Mouse (Mus musculus): Measurements from ENCODE around the gene Parva. TPM values are rescaled to one million over a fixed set of nuclear protein-coding genes. Genes with fewer than 3 reads are reported as not detected.

Parva gene
- total RNA-seq, 1 experiment from 2014 or later, result not detected

GRCm38 (mm10) chr7:112458440-112458839, 31.1 kb downstream of the Parva start:
- no peak for ATAC-seq (replicated peaks in 1 of 2; ENCODE audit: insufficient read depth in 1 of 2, low FRiP score in 2 of 2, low TSS enrichment in 1 of 2, low read depth in 1 of 2, poor library complexity in 2 of 2, severe bottlenecking in 2 of 2)

- no peak for ATAC-seq (replicated peaks in 1 of 2; ENCODE audit: insufficient read depth in 1 of 2, low FRiP score in 2 of 2, low TSS enrichment in 1 of 2, low read depth in 1 of 2, poor library complexity in 2 of 2, severe bottlenecking in 2 of 2)
Observed at GRCm38 (mm10) chr7:112463074-112463473, 35.8 kb downstream of the Parva start.

GRCm38 (mm10) chr7:112465920-112466319, 38.6 kb downstream of the Parva start:
- no peak for ATAC-seq (replicated peaks in 1 of 2; ENCODE audit: insufficient read depth in 1 of 2, low FRiP score in 2 of 2, low TSS enrichment in 1 of 2, low read depth in 1 of 2, poor library complexity in 2 of 2, severe bottlenecking in 2 of 2)

DNA sequence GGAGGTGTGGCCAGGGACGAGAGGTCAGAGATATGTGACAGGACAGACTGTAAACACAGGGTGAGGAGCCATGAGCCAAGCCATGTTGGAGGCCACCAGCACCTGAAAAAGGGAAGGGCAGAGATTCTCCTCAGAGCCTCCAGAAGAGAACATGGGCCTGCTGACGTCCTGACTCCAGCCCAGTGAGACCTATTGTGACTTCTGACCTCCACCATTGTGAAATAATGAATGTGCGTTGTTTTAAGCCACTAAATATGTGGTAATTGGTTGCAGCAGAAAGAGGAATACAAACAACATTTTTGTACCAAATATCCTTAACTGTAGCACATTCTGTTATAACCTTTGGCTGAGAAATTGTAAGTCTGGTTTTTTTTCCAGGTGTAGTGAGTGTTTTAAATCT, 39.5 kb downstream of the Parva start:
- ATAC-seq (replicated peaks in 1 of 2; ENCODE audit: insufficient read depth in 1 of 2, low FRiP score in 2 of 2, low TSS enrichment in 1 of 2, low read depth in 1 of 2, poor library complexity in 2 of 2, severe bottlenecking in 2 of 2), result no peak

- ATAC-seq (replicated peaks in 1 of 2; ENCODE audit: insufficient read depth in 1 of 2, low FRiP score in 2 of 2, low TSS enrichment in 1 of 2, low read depth in 1 of 2, poor library complexity in 2 of 2, severe bottlenecking in 2 of 2), result 0 out of 4 replicates have a peak, but pooled peaks of 1 of the 2 experiments have one; percentile 51
Observed at GRCm38 (mm10) chr7:112467687-112468111, 40.4 kb downstream of the Parva start.

DNA sequence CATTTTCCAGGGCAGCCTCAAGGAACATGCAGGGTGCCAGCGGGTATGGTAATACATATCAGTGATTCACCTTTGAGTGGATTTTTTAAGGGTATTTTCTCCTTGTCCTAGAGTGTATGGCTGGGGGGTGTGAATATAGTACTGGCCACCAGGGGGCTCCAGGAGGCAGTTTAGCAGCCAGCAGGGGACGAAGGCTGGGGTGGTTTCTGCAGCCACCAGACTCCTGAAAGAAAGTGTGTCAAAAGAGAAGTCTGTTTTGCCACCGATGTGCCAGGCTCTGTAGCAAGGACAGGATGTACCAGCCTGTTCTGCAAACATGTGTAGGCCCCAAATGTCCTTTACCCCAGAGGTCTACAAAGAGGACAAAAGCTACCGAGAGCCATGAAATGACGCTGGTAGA, 42.5 kb downstream of the Parva start:
- peak; percentile 68 to 79; a peak in 3 of 4 replicates for ATAC-seq (replicated peaks in 1 of 2; ENCODE audit: insufficient read depth in 1 of 2, low FRiP score in 2 of 2, low TSS enrichment in 1 of 2, low read depth in 1 of 2, poor library complexity in 2 of 2, severe bottlenecking in 2 of 2)

DNA sequence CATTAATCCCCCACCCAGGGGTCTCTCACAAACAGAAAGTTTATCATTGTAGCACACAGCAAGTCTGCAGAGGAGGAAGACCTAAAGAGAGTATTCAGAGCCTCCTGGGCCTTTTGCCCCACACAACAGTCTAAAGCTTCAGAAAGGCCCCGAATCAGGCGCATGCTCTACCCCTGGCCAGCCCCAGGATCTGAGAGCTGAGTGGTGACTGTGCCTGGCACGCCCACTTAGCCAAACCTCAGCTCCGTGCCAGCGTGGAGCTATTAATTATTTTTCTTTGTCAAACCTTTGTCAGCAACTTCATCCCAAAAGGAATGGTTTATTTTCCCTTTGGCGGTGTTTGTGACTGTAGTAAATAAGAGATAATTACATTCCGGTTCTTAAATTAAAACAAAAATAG, 44.0 kb downstream of the Parva start:
- no peak for ATAC-seq (replicated peaks in 1 of 2; ENCODE audit: insufficient read depth in 1 of 2, low FRiP score in 2 of 2, low TSS enrichment in 1 of 2, low read depth in 1 of 2, poor library complexity in 2 of 2, severe bottlenecking in 2 of 2)

GRCm38 (mm10) chr7:112472024-112472707, 44.9 kb downstream of the Parva start:
- ATAC-seq (replicated peaks in 1 of 2; ENCODE audit: insufficient read depth in 1 of 2, low FRiP score in 2 of 2, low TSS enrichment in 1 of 2, low read depth in 1 of 2, poor library complexity in 2 of 2, severe bottlenecking in 2 of 2), result no peak

DNA sequence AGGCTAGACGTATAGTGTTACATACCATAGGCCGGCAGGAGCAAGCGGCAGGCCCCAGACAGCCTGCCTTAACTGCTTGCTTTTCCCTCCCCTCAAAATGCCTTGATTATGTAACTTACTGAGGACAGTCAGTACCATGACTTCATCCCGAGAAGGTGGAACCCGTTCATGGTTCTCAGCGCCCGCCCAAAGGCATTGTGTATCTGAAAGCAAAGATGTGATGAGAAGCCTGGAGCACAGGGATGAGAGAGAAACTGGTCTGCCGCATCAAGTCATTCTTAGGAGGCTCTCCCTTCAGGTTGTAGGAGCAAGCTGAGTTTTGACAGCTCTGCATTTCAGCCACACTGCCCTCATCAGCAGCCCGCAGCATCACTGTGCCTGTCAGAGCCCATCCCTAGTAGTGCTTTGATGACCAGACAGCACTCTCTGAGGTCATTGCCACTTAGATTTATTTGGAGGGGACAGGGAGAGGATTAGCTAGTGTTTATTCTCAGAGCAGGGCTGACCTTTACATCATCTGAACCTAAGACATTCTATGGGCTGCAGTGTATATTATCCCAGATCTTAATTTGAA, 45.5 kb downstream of the Parva start:
- ATAC-seq (replicated peaks in 1 of 2; ENCODE audit: insufficient read depth in 1 of 2, low FRiP score in 2 of 2, low TSS enrichment in 1 of 2, low read depth in 1 of 2, poor library complexity in 2 of 2, severe bottlenecking in 2 of 2), result no peak

- ATAC-seq (replicated peaks in 1 of 2; ENCODE audit: insufficient read depth in 1 of 2, low FRiP score in 2 of 2, low TSS enrichment in 1 of 2, low read depth in 1 of 2, poor library complexity in 2 of 2, severe bottlenecking in 2 of 2), result no peak
Observed at GRCm38 (mm10) chr7:112473649-112474435, 46.5 kb downstream of the Parva start.

- no peak for ATAC-seq (replicated peaks in 1 of 2; ENCODE audit: insufficient read depth in 1 of 2, low FRiP score in 2 of 2, low TSS enrichment in 1 of 2, low read depth in 1 of 2, poor library complexity in 2 of 2, severe bottlenecking in 2 of 2)
Observed at GRCm38 (mm10) chr7:112479116-112479515, 51.8 kb downstream of the Parva start.

GRCm38 (mm10) chr7:112481031-112481430, 53.7 kb downstream of the Parva start:
- ATAC-seq (replicated peaks in 1 of 2; ENCODE audit: insufficient read depth in 1 of 2, low FRiP score in 2 of 2, low TSS enrichment in 1 of 2, low read depth in 1 of 2, poor library complexity in 2 of 2, severe bottlenecking in 2 of 2), result no peak

DNA sequence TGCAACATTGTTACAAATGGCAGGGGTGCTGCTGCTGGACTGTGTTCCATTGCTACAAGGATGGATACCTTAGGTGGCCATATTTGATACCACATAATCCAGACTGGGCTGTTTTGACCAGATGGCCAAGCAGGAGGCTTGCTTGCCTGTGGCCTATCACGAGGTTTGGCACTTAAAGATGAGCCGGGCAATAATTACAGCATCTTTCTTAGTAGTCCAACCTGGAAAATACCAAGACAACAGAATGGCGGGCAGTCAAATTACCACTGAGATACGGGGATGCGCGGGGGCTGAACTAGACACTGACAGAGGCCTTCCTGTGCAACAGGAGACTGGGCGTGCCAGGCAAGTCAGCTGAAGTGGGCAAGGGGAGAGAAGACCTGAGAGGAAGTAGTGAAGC, 55.3 kb downstream of the Parva start:
- ATAC-seq (replicated peaks in 1 of 2; ENCODE audit: insufficient read depth in 1 of 2, low FRiP score in 2 of 2, low TSS enrichment in 1 of 2, low read depth in 1 of 2, poor library complexity in 2 of 2, severe bottlenecking in 2 of 2), result no peak

- no peak for ATAC-seq (replicated peaks in 1 of 2; ENCODE audit: insufficient read depth in 1 of 2, low FRiP score in 2 of 2, low TSS enrichment in 1 of 2, low read depth in 1 of 2, poor library complexity in 2 of 2, severe bottlenecking in 2 of 2)
Observed at GRCm38 (mm10) chr7:112483382-112483781, 56.1 kb downstream of the Parva start.

DNA sequence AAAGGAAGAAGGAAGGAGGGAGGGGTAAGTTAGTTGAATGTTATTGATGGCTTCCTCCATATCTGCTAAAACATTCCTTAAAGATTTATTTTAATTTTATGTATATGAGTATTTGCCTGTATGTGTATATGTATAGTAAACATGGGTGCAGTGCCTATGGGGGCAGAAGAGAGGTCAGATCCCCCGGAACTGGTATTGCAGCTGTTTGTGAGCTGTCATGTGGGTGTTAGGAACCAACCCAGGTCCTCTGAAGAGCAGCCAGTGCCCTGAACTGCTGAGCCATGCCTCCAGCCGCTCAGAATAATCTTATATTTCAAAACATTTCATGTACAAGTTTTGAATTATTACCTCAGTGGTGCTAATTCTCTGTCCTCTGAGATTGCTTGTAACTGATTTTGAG, 63.5 kb downstream of the Parva start:
- ATAC-seq (replicated peaks in 1 of 2; ENCODE audit: insufficient read depth in 1 of 2, low FRiP score in 2 of 2, low TSS enrichment in 1 of 2, low read depth in 1 of 2, poor library complexity in 2 of 2, severe bottlenecking in 2 of 2), result no peak

DNA sequence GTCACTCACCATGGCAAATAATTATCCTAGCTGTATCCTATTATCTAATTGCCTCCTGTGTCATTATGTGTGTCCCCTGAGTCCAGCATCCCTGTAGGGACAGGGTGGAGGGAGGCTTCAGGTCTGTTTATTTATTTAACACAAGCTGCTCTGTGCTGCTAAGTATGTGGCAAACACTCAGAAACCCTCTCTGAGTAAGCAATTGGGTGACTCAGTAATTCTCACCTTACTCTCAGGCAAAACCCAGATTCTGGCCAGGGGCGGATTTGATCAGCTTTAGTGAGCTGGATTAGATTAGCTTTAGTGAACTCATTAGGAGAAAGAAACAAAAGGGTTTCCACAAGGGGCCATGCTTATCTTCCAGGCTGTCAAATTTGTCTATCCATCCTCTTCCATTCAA, 64.4 kb downstream of the Parva start:
- ATAC-seq (replicated peaks in 1 of 2; ENCODE audit: insufficient read depth in 1 of 2, low FRiP score in 2 of 2, low TSS enrichment in 1 of 2, low read depth in 1 of 2, poor library complexity in 2 of 2, severe bottlenecking in 2 of 2), result no peak

DNA sequence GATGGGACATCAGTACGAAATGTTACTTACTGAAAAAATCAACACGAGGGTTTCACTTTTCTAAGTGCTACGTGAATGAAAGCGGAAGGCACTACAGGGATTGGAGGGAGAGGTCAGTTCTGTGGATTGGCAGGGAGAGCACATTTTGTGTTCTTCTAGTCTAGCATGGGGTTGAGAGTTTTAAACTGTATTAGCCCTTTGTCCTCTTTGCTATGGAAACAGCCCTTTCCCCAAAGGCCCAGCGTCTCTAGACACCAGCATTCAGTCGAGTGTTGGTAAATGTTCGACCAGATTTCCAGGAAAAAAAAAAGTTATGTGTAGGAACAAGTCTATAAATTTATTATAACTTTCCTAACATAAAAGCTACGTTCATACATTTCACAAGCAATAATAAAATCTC, 68.6 kb downstream of the Parva start:
- ATAC-seq (replicated peaks in 1 of 2; ENCODE audit: insufficient read depth in 1 of 2, low FRiP score in 2 of 2, low TSS enrichment in 1 of 2, low read depth in 1 of 2, poor library complexity in 2 of 2, severe bottlenecking in 2 of 2), result no peak

GRCm38 (mm10) chr7:112496921-112497320, 69.6 kb downstream of the Parva start:
- ATAC-seq (replicated peaks in 1 of 2; ENCODE audit: insufficient read depth in 1 of 2, low FRiP score in 2 of 2, low TSS enrichment in 1 of 2, low read depth in 1 of 2, poor library complexity in 2 of 2, severe bottlenecking in 2 of 2), result no peak

Data from hematopoietic stem cell, adult 5-6 weeks (primary cell).